Mouse (Mus musculus): ENCODE measurements at regions not wholly inside any gene's neighbourhood (a gene's known extent, or its start where the extent isn't known, plus 50 kb on each side); places are given as distances from the start of the nearest gene placed in this dataset.

- DNase-seq (ENCODE audit: extremely low read depth, low read depth, low spot score), result no peak
- no peak overlapping the region for H3K4me3 ChIP-seq (ENCODE audit: insufficient read depth, low read depth, low read length)
- WGBS, result 75% methylated on average over 2 of the region's 2 CpGs
- no peaks in the 10 kb centered on the region for H3K36me3 ChIP-seq (ENCODE audit: control insufficient read depth, insufficient read depth, low read length)
- TF ChIP-seq POLR2A (IDR thresholded peaks at IDR 0.05; ENCODE audit: extremely low read depth, insufficient read depth, low read length) (no peak), CTCF (IDR thresholded peaks at IDR 0.05; ENCODE audit: low read depth, low read length) (no peak)
- H3K79me2 ChIP-seq (ENCODE audit: control insufficient read depth, insufficient read depth, low read length), result no peaks in the 10 kb centered on the region
- no peak overlapping the region for H3K27ac ChIP-seq (replicated peaks; ENCODE audit: insufficient read depth, low read depth, low read length)
- H3K4me1 ChIP-seq (ENCODE audit: control insufficient read depth, insufficient read depth, low read length), result no peaks in the 10 kb centered on the region
- H3K27me3 ChIP-seq (ENCODE audit: control insufficient read depth, insufficient read depth, low read length), result no peaks in the 10 kb centered on the region
- H3K9ac ChIP-seq (ENCODE audit: low read depth, low read length), result no peak overlapping the region
Observed at GRCm38 (mm10) chr8:103879505-103879904, 221.9 kb upstream of the Cdh5 start.

DNA sequence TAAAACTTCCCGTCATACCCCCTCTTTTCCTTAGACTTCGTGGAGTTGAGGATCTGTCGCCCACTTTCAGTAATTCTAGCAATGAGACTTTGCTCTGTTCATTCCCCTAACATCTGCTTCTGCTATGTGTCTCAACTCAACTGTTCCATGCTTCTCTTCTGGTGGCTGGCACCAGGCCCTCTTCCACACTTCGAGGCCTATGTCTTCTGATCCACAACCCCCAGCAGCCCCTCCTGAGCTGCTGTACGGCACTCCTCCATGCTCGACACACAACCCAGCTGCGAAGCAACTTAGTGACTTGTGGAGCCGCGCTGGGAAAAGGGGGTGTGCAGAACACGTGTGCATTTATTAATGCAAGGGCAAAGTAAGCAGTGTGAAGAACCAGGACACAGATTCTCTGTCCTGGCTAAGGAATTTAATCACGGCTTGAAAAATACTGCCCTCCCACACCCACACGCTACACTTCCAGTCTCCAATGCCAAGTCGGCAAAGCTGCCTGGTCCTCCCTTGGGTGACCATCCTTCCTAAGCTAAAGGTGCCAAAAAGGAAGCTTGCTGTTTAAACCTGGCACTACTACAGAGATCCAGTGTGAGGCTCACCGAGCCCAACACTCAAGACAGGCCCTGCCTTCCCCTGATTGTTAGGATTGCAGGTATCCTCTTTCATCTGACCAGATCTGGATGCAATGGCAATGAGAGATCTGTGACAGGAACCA is 220.8 kb upstream of the Cdh5 start:
- no peak for DNase-seq (ENCODE audit: extremely low read depth, low read depth, low spot score)
- H3K79me2 ChIP-seq (ENCODE audit: control insufficient read depth, insufficient read depth, low read length), result no peaks in the 10 kb centered on the region
- no peak overlapping the region for H3K4me3 ChIP-seq (ENCODE audit: insufficient read depth, low read depth, low read length)
- no peaks in the 10 kb centered on the region for H3K36me3 ChIP-seq (ENCODE audit: control insufficient read depth, insufficient read depth, low read length)
- no peak overlapping the region for H3K27ac ChIP-seq (replicated peaks; ENCODE audit: insufficient read depth, low read depth, low read length)
- no peaks in the 10 kb centered on the region for H3K27me3 ChIP-seq (ENCODE audit: control insufficient read depth, insufficient read depth, low read length)
- TF ChIP-seq CTCF (IDR thresholded peaks at IDR 0.05; ENCODE audit: low read depth, low read length), result no peak
- no peak for TF ChIP-seq POLR2A (IDR thresholded peaks at IDR 0.05; ENCODE audit: extremely low read depth, insufficient read depth, low read length)
- no peaks in the 10 kb centered on the region for H3K4me1 ChIP-seq (ENCODE audit: control insufficient read depth, insufficient read depth, low read length)
- 80% methylated on average over 14 of the region's 14 CpGs for WGBS
- no peak overlapping the region for H3K9ac ChIP-seq (ENCODE audit: low read depth, low read length)

GRCm38 (mm10) chr8:103881146-103881486 is 220.3 kb upstream of the Cdh5 start:
- Histone ChIP-seq H3K27ac (replicated peaks; ENCODE audit: insufficient read depth, low read depth, low read length) (no peak overlapping the region), H3K36me3 (ENCODE audit: control insufficient read depth, insufficient read depth, low read length) (no peaks in the 10 kb centered on the region), H3K27me3 (ENCODE audit: control insufficient read depth, insufficient read depth, low read length) (no peaks in the 10 kb centered on the region), H3K79me2 (ENCODE audit: control insufficient read depth, insufficient read depth, low read length) (no peaks in the 10 kb centered on the region), H3K9ac (ENCODE audit: low read depth, low read length) (no peak overlapping the region), H3K4me3 (ENCODE audit: insufficient read depth, low read depth, low read length) (no peak overlapping the region), H3K4me1 (ENCODE audit: control insufficient read depth, insufficient read depth, low read length) (no peaks in the 10 kb centered on the region)
- TF ChIP-seq POLR2A (IDR thresholded peaks at IDR 0.05; ENCODE audit: extremely low read depth, insufficient read depth, low read length) (no peak), CTCF (IDR thresholded peaks at IDR 0.05; ENCODE audit: low read depth, low read length) (no peak)
- DNase-seq (ENCODE audit: extremely low read depth, low read depth, low spot score), result no peak
- WGBS, result 62% methylated on average over 3 of the region's 3 CpGs

DNA sequence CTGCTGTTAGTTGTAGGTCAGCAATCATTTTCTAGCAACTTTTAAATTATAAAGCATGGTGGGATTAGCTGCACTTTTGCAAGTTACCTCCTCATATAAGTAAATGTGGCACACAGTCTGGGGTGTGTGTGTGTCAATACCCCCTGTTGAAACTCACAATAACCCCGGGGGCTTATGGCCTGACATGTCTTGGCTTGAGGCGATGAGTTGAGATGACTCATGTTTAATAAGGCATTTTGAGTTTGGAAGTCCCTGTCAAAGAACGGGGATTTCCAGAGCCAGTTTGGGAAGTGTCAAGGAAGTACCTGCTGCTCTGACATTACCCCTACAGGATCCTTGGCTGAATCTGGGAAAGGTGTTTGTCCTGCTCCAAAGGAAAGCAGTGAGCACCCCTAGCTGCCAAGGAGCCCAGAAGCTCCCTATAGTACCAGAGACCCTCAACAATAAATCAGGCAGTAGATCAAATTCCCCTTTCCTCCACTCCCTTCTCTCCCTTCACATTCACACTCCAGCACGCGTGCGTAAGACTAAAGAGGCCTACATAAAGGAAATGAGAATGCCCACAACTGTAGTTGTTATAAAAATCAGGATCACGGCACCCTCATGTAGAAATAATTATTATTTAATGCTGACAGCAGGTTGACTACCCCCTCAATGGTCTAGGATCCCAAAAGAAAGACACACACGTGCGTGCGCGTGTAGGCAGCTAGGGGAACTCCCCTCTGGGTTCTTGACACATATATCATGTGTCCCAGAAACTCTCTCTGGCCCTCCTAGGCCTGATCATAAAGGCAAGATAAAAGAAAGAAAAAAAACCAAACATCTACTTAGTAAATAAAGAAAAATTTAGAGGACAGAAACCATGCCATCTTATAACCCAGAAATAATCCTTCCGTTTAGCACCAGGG is 216.3 kb upstream of the Cdh5 start:
- H3K4me3 ChIP-seq (ENCODE audit: insufficient read depth, low read depth, low read length), result no peak overlapping the region
- H3K79me2 ChIP-seq (ENCODE audit: control insufficient read depth, insufficient read depth, low read length), result no peaks in the 10 kb centered on the region
- H3K27ac ChIP-seq (replicated peaks; ENCODE audit: insufficient read depth, low read depth, low read length), result no peak overlapping the region
- no peaks in the 10 kb centered on the region for H3K36me3 ChIP-seq (ENCODE audit: control insufficient read depth, insufficient read depth, low read length)
- TF ChIP-seq POLR2A (IDR thresholded peaks at IDR 0.05; ENCODE audit: extremely low read depth, insufficient read depth, low read length), result no peak
- no peak for TF ChIP-seq CTCF (IDR thresholded peaks at IDR 0.05; ENCODE audit: low read depth, low read length)
- H3K9ac ChIP-seq (ENCODE audit: low read depth, low read length), result no peak overlapping the region
- H3K4me1 ChIP-seq (ENCODE audit: control insufficient read depth, insufficient read depth, low read length), result no peaks in the 10 kb centered on the region
- no peaks in the 10 kb centered on the region for H3K27me3 ChIP-seq (ENCODE audit: control insufficient read depth, insufficient read depth, low read length)
- no peak for DNase-seq (ENCODE audit: extremely low read depth, low read depth, low spot score)
- 92% methylated on average over 12 of the region's 12 CpGs for WGBS

- WGBS, result 90% methylated on average over 6 of the region's 6 CpGs
- Histone ChIP-seq H3K4me3 (ENCODE audit: insufficient read depth, low read depth, low read length) (no peak overlapping the region), H3K36me3 (ENCODE audit: control insufficient read depth, insufficient read depth, low read length) (no peaks in the 10 kb centered on the region), H3K27me3 (ENCODE audit: control insufficient read depth, insufficient read depth, low read length) (no peaks in the 10 kb centered on the region), H3K9ac (ENCODE audit: low read depth, low read length) (no peak overlapping the region), H3K27ac (replicated peaks; ENCODE audit: insufficient read depth, low read depth, low read length) (no peak overlapping the region), H3K4me1 (ENCODE audit: control insufficient read depth, insufficient read depth, low read length) (no peaks in the 10 kb centered on the region), H3K79me2 (ENCODE audit: control insufficient read depth, insufficient read depth, low read length) (no peaks in the 10 kb centered on the region)
- DNase-seq (ENCODE audit: extremely low read depth, low read depth, low spot score), result no peak
- TF ChIP-seq CTCF (IDR thresholded peaks at IDR 0.05; ENCODE audit: low read depth, low read length), result no peak
- TF ChIP-seq POLR2A (IDR thresholded peaks at IDR 0.05; ENCODE audit: extremely low read depth, insufficient read depth, low read length), result no peak
Observed at GRCm38 (mm10) chr8:103894589-103894988, 206.8 kb upstream of the Cdh5 start.

- Histone ChIP-seq H3K9ac (ENCODE audit: low read depth, low read length) (no peak overlapping the region), H3K27me3 (ENCODE audit: control insufficient read depth, insufficient read depth, low read length) (no peaks in the 10 kb centered on the region), H3K4me1 (ENCODE audit: control insufficient read depth, insufficient read depth, low read length) (no peaks in the 10 kb centered on the region), H3K27ac (replicated peaks; ENCODE audit: insufficient read depth, low read depth, low read length) (no peak overlapping the region), H3K79me2 (ENCODE audit: control insufficient read depth, insufficient read depth, low read length) (no peaks in the 10 kb centered on the region), H3K4me3 (ENCODE audit: insufficient read depth, low read depth, low read length) (no peak overlapping the region), H3K36me3 (ENCODE audit: control insufficient read depth, insufficient read depth, low read length) (no peaks in the 10 kb centered on the region)
- TF ChIP-seq POLR2A (IDR thresholded peaks at IDR 0.05; ENCODE audit: extremely low read depth, insufficient read depth, low read length) (no peak), CTCF (IDR thresholded peaks at IDR 0.05; ENCODE audit: low read depth, low read length) (no peak)
- no peak for DNase-seq (ENCODE audit: extremely low read depth, low read depth, low spot score)
- WGBS, result 81% methylated on average over 6 of the region's 6 CpGs
Observed at GRCm38 (mm10) chr8:103895132-103895531, 206.3 kb upstream of the Cdh5 start.
